Mouse (Mus musculus) midbrain, embryonic 10.5 days (tissue): ENCODE measurements around the gene Fbxl20. TPM values are rescaled to one million over a fixed set of nuclear protein-coding genes. Genes with fewer than 3 reads are reported as not detected.

Experiments used
- DNase-seq: peaks from one replicate; pipeline ENCODE4 v3.0.0-alpha.2; 2017; ENCODE audit warnings: low spot score
- H3K27ac ChIP-seq: fragments of 300-500 bp; sonication (generic); replicated peaks from 2 replicates; pipeline ENCODE4 v1.5.1; 2016; ENCODE audit warnings: mild to moderate bottlenecking
- H3K27me3 ChIP-seq: fragments of 300-500 bp; sonication (generic); 2 replicates; pipeline ENCODE4 v1.6.1; 2016; ENCODE audit warnings: low read depth, mild to moderate bottlenecking; ENCODE audit not compliant: poor library complexity, severe bottlenecking
- H3K36me3 ChIP-seq: fragments of 300-500 bp; sonication (generic); 2 replicates; pipeline ENCODE4 v1.6.1; 2016; ENCODE audit warnings: mild to moderate bottlenecking, moderate library complexity
- H3K4me1 ChIP-seq: fragments of 300-500 bp; sonication (generic); 2 replicates; pipeline ENCODE4 v1.6.1; 2016
- H3K4me3 ChIP-seq: fragments of 300-500 bp; sonication (generic); 2 replicates; pipeline ENCODE4 v1.5.1; 2016; ENCODE audit warnings: mild to moderate bottlenecking, moderate library complexity
- H3K9me3 ChIP-seq: fragments of 300-500 bp; sonication (generic); replicated peaks from 2 replicates; pipeline ENCODE4 v1.6.1; 2016; ENCODE audit warnings: mild to moderate bottlenecking
- WGBS: fragments of 180-500 bp; shearing (Covaris S2); methylation state at CpG from one replicate; pipeline ENCODE4 v1.1.7; 2016; 5-methylcytosine and 5-hydroxymethylcytosine counted together
- polyA plus RNA-seq: library from polyadenylated mRNA; unstranded; fragments of >200 nt; fragmentation: Nextera tagmentation; extraction: Ambion mirVana; gene quantifications from 2 replicates; pipeline ENCODE4 v1.2.1, GENCODE M21; 2016

Gene Fbxl20
- polyA plus RNA-seq, 1 experiment from 2014 or later = 21.0 TPM

DNA sequence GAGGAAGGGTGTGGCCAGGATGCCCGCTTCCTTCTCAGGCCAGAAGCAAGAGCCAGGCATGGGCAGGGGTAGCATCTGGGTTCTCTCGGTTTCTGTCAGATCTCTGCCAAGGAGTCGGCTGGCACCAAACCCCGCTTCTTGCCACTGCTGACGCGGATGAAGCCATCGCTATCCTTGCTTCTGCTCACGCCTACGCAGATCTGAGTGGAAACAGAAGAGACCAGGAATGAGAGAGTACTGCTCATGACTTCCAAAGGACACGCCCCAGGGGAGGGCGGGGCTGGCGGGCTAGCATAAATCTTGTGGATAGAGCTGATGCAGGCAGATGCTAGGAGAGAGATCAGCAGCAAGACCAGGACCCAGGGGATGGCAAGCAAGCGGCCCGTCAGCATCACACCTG, 112.3 kb downstream of the Fbxl20 start:
- no peaks in the 10 kb centered on the region for H3K9me3 ChIP-seq
- 65% methylated on average over 14 of the region's 14 CpGs for WGBS
- DNase-seq = no peak
- no peaks in the 10 kb centered on the region for H3K36me3 ChIP-seq
- 0 out of 2 replicates have a peak overlapping the region, but pooled peaks have one; percentile 4 for H3K4me3 ChIP-seq
- peaks cover 34% of the 10 kb centered on the region for H3K4me1 ChIP-seq
- H3K27me3 ChIP-seq = peaks cover 40% of the 10 kb centered on the region
- H3K27ac ChIP-seq = no peak overlapping the region

- Histone ChIP-seq H3K4me3 (peak overlapping the region; percentile 61), H3K36me3 (peaks cover 5% of the 10 kb centered on the region), H3K27ac (peak overlapping the region; percentile 80), H3K27me3 (peaks cover 40% of the 10 kb centered on the region), H3K4me1 (peaks cover 31% of the 10 kb centered on the region), H3K9me3 (no peaks in the 10 kb centered on the region)
- 1% methylated on average over 27 of the region's 27 CpGs for WGBS
- peak; percentile 64 for DNase-seq
Measured at GRCm38 (mm10) chr11:98035977-98036377, 114.2 kb downstream of the Fbxl20 start.

- 0 out of 2 replicates have a peak overlapping the region, but pooled peaks have one; percentile 4 for H3K4me3 ChIP-seq
- peaks cover 40% of the 10 kb centered on the region for H3K27me3 ChIP-seq
- peaks cover 30% of the 10 kb centered on the region for H3K4me1 ChIP-seq
- no peaks in the 10 kb centered on the region for H3K9me3 ChIP-seq
- peaks cover 16% of the 10 kb centered on the region for H3K36me3 ChIP-seq
- no peak for DNase-seq
- 34% methylated on average over 4 of the region's 4 CpGs for WGBS
- H3K27ac ChIP-seq = peak overlapping the region; percentile 80; the same call in 1 of the 2 replicates
Measured at GRCm38 (mm10) chr11:98034840-98035239, 115.4 kb downstream of the Fbxl20 start.

DNA sequence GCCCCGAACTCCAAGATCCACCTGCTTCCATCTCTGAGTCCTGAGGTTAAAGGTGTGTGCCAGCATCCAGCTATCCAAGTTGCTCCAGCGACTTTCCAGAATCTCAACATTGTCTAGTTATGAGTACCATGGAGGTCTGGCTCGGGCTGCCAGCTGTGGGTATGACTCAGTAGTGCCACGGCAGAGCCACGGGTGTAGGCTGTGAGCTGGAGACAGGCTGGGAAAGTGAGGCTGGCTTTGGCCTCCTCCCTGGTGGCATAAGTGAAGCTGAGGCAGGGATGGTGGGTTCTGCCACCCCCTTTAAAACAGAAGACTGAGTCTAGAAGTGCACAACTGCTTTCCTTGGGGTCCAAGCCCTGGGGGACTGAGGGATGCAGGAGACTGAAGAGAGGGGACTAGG, 116.1 kb downstream of the Fbxl20 start:
- 88% methylated on average over 5 of the region's 5 CpGs for WGBS
- H3K36me3 ChIP-seq = peaks cover 24% of the 10 kb centered on the region
- no peak for DNase-seq
- peaks cover 40% of the 10 kb centered on the region for H3K27me3 ChIP-seq
- 0 out of 2 replicates have a peak overlapping the region, but pooled peaks have one; percentile 23 for H3K27ac ChIP-seq
- peaks cover 30% of the 10 kb centered on the region for H3K4me1 ChIP-seq
- no peaks in the 10 kb centered on the region for H3K9me3 ChIP-seq
- no peak overlapping the region for H3K4me3 ChIP-seq

Other genes starting within 250 kb of the Fbxl20 start
- 0.06 and 0.16 TPM in 2 replicates for gene Plxdc1, start 164.0 kb downstream of the Fbxl20 start, polyA plus RNA-seq
- 8.9 and 16.8 TPM in 2 replicates for gene Arl5c, start 154.2 kb downstream of the Fbxl20 start, polyA plus RNA-seq
- gene Cacnb1, start 127.4 kb downstream of the Fbxl20 start, polyA plus RNA-seq = 7.8 and 12.5 TPM in 2 replicates
- gene Rpl19, start 123.7 kb downstream of the Fbxl20 start, polyA plus RNA-seq = 976 and 1,159 TPM in 2 replicates
- gene Stac2, start 96.9 kb downstream of the Fbxl20 start, polyA plus RNA-seq = 0.40 and 0.41 TPM in 2 replicates
- gene Med1, start 42.9 kb upstream of the Fbxl20 start, polyA plus RNA-seq = 74.3 and 82.5 TPM in 2 replicates
- gene Cdk12, start 52.7 kb upstream of the Fbxl20 start, polyA plus RNA-seq = 10.7 and 12.0 TPM in 2 replicates
- 0.05 and 0.09 TPM in 2 replicates for gene Neurod2, start 179.2 kb upstream of the Fbxl20 start, polyA plus RNA-seq
- 1.0 and 1.6 TPM in 2 replicates for gene Ppp1r1b, start 198.0 kb upstream of the Fbxl20 start, polyA plus RNA-seq
- gene Stard3, start 208.0 kb upstream of the Fbxl20 start, polyA plus RNA-seq = 54.5 and 55.6 TPM in 2 replicates
- 0.19 TPM in 1 of 2 replicates, not detected in the other for gene Tcap, start 233.4 kb upstream of the Fbxl20 start, polyA plus RNA-seq
- gene Pnmt, start 236.0 kb upstream of the Fbxl20 start, polyA plus RNA-seq = not detected in 2 replicates